Mouse (Mus musculus): ENCODE results near the gene Bloc1s4.

DNA sequence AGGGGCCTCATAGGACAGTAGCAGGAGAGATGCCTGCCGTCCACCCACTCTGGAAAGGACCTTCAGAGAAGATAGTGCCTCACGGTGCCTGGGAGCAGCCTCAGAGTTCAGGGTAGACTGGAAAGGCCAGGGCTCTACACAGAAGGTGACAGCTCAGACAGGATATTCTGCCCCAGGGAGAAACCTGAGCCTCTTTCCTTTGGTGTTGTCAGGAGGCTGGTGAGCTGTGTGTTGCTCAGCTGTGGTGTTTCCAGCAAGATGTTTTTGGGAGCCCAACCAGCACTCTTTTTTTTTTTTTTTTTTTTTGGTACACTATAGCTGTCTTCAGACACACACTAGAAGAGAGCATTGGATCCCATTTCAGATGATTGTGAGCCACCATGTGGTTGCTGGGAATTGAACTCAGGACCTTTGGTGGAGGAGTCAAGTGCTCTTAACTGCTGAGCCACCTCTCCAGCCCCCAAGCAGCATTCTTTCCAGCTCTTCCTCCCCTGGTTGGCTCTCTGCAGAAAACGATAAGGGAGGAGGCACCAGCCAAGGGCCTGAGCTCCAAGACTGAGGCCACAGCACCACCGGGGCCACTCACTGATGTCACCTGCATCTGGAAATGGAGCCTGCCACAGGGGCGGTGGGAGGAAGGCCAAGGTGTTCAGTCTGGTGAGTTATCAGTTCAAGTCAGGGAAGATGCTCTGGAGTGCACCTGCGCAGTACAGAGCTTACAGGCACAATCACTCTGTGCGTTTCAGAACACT lies 16.4 kb downstream of the Bloc1s4 start:
- no peak for TF ChIP-seq CTCF (IDR thresholded peaks at IDR 0.05; ENCODE audit: insufficient read depth, low read depth, low read length)
- no peak for TF ChIP-seq POLR2A (IDR thresholded peaks at IDR 0.05; ENCODE audit: insufficient read depth, low read depth, low read length)

Measured in olfactory bulb, adult 2 months (tissue).